Mouse (Mus musculus) cerebellum, adult 8-10 months (tissue): ENCODE data around the gene Tmem94.
A peak's percentile ranks its signal among the peaks of the same experiment; 100 is the strongest.
"Not testable (repeated sequence)": the region's sequence is repeated elsewhere in the genome, so short reads cannot be mapped to it uniquely, and the experiment has no call there.

Experiments used
- DNase-seq: peaks from one replicate; pipeline ENCODE4 v3.0.0; 2022

The Tmem94 gene

DNA sequence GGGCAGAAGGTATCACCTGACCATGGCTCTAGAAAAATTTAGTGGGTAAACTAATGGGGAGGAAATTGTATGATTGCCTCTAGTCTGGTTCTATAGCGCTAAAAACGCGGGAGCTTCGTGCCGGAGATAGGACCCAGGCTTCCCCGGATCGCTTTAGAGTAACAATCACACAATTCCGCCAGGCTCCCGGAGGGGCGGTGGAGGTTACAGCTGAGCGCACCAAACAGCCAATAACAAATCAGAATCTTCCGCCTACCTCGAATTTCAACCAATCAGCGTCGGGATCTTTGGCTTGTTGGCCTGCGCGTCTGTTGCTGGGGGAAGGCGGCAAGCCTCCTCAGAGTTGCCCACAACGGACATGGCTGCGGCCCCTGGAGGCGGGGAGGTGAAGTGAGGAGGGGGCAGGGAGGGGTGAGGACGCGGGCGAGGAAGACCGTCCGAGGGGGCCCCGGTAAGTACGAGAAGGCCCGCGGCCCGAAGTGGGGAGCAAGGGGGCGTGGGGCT is at the start of gene Tmem94:
Gene Tmem94, plus strand, starts transcription at position 331 of the 504 bp plus-strand sequence.
- DNase-seq = peak; percentile 99

DNA sequence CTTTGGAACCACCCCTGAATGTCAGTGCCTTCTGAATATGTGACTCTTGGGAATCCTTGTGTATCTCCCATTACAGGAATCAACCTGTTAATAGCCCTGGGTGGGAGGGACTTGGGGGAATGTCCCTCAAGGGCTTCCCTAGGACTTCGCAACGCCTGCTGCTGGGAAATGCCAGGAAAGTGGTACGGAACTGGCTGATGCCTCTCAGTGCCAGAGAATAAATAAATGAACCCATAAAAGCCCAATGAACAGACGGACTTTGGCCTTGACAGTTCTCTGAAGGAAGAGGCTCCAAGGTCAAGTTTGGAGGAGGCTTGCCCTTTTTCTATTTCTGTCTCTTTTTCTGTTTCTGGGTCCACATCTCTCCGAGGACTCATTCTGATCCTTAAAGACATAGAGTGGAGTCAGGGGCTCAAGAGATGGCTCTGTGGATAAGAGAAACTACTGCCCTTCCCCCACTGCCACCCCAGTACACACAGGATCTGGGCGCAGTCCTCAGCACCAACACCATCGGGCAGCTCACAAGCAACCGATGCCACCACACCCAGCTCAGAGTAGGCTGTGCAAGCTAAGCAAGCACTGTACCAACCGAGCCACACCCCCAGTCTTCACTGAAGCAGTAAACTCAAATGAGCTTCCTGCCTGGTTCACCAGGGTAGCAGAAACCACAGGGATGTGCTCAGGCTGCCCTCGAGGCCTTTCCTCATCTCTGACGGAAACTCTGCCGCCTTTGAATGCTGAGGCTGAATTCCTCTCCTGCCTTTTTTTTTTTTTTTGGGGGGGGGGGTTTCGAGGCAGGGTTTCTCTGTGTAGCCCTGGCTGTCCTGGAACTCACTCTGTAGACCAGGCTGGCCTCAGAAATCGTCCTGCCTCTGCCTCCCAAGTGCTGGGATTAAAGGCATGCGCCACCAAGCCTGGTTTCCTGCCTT is 48.6 kb upstream of the Tmem94 start:
- DNase-seq = no peak

GRCm38 (mm10) chr11:115717660-115718390 is 47.4 kb upstream of the Tmem94 start:
- no peak for DNase-seq

- peak; percentile 89 for DNase-seq
Observed at GRCm38 (mm10) chr11:115722638-115723037, 42.6 kb upstream of the Tmem94 start.

DNA sequence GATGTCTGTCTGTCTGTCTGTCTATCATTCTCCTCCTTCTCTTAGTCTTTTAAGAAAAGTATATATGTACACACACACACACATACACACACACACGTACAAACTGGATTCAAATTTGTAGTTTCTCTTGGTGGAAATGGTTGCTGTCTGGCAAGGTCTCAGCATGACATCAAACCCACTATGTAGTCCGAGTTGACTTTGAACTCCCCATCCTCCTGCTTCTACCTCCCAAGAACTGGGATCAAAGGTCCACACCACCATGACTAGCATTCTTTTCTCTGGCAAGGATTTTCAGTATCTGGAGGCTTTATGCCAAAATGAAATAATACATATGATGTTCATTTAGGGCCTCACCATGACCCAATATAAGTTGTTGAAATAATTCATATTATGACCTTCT is 42.0 kb upstream of the Tmem94 start:
- no peak for DNase-seq

- no peak for DNase-seq
Observed at GRCm38 (mm10) chr11:115734041-115734686, 31.1 kb upstream of the Tmem94 start.

DNA sequence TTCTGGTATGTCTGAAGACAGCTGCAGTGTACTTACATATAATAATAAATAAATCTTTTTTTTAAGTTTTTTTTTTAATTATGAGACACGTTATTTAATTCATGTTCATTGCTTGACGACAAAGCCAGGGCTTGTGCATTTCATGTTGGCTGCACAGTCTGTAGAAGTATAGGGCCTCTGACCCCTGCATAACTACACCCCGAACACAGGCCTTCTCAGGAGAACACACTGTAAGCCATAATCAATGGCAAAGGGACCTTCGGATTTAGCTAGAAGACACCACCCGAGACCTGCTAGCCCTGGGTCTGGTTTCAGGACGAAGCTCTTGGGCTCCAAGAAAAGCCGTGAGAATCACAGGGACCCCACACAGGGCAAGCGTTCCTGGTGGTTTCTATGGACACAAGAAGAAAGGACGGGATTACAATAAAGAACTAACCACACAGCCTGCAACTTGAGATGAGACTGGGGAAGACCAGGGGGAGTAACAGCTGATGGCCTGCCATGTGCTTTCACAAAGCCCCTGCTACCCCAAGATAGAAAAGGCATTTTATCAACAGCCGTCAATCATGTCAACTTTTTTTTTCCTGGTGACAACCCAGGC is 27.5 kb upstream of the Tmem94 start:
- DNase-seq = no peak

GRCm38 (mm10) chr11:115738275-115738885 is 26.9 kb upstream of the Tmem94 start:
- no peak for DNase-seq

GRCm38 (mm10) chr11:115741070-115741469 is 24.2 kb upstream of the Tmem94 start:
- no peak for DNase-seq

DNA sequence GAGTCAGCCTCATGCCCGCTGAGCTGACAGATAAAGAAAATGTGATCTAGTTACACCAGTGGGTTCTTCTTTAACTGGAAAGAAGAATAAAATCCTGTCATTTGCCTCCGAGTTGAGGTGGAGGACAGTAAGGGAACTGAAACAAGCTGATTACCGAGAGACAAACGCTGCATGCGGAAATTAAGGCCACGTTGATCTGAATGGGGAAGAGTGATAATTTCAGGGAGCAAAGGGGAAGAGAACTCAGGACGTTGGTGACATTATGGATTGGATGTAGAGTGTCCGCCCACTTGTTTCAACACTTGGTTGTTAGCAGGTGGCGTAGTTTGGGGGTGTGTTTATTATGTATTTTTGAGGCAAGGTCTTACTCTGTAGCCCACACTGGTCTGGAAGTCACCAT is 22.3 kb upstream of the Tmem94 start:
- DNase-seq = no peak

GRCm38 (mm10) chr11:115744385-115744784 is 20.8 kb upstream of the Tmem94 start:
- no peak for DNase-seq

DNA sequence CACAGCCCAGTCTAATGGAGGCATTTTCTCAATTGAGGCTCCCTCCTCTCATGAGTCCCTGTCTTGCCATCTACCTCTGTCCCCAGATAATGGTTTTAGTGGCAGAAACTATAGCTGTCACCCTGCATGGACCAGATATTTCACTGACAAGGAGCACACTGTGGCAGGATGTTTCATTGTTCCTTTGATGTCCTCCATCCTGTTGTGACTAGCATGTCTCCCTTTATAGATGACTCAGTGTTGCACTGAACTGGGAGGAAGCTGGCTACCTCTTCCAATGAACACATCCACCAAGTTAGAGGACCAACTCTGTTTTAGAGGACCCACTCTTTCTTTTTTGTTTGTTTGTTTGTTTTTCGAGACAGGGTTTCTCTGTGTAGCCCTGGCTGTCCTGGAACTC is 19.1 kb upstream of the Tmem94 start:
- DNase-seq = no peak

- no peak for DNase-seq
Observed at GRCm38 (mm10) chr11:115746762-115747161, 18.5 kb upstream of the Tmem94 start.

- DNase-seq = no peak
Observed at GRCm38 (mm10) chr11:115747351-115747750, 17.9 kb upstream of the Tmem94 start.

GRCm38 (mm10) chr11:115749834-115750233 is 15.4 kb upstream of the Tmem94 start:
- peak; percentile 16 for DNase-seq

DNA sequence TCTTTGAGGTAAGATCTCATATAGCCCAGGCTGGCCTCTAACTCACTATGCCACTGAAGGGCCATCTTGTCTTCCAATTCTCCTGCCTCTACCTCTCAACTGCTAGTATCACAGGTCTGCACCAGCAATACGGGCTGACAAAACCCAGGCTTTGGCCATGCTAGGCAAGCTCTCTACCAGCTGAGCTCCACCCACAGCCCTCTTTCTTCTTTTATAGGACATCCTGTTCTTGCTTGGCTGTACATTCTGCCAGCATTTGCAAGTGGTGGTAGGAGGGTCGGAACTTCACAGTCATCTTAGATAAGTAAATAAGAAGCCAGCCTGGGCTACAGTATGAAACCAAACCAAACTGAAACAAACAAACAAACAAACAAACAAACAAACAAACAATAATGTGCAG is 13.5 kb upstream of the Tmem94 start:
- DNase-seq = no peak

DNA sequence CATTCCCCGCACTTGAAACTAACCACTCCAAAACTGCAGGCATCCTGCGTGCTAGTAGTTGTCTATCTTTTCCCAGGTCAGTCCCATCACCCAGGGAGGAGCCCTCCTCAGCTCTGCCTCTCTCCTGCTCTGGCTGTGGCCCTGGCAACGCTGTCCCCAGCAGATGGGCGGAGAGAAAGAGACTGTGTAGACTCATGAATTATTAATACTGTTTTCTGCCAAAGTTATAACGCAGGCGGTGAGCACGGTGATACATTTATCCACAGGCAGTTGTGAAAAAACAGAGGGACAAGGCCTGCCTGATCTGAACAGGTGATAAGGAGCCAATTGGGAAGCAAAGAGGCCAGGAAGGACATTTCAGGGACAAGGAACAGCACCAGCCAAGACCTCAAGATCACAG is 12.6 kb upstream of the Tmem94 start:
- DNase-seq = no peak

GRCm38 (mm10) chr11:115753485-115753884 is 11.7 kb upstream of the Tmem94 start:
- DNase-seq = no peak

GRCm38 (mm10) chr11:115762176-115762575 is 3.1 kb upstream of the Tmem94 start:
- not testable (repeated sequence) for DNase-seq

DNA sequence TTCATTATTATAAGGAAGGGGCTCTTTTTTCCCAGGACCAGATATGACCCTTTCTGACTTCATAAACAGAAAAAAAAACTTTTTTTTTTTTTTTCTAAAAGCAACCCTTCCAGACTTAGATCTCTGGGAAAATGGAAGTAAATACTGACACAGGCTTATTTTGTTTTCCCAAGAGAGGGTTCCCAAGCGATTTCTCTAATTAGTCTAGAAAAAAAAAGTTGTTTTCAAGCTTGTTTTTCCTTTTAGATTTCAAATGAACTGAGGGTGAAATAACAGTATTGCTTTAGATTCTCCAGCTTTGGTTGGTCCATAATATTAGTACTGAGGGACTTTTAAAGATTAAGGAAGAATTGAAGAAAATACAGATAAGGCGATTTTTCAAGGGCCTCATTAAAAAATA is 535 bp upstream of the Tmem94 start:
- DNase-seq = no peak

- DNase-seq = no peak
Observed at GRCm38 (mm10) chr11:115765607-115766141, 441 bp downstream of the Tmem94 start.

GRCm38 (mm10) chr11:115766356-115766943 is 1.2 kb downstream of the Tmem94 start:
- DNase-seq = peak; percentile 34
